Mouse (Mus musculus) kidney, adult 2 months (tissue): ENCODE measurements at regions not wholly inside any gene's neighbourhood (a gene's known extent, or its start where the extent isn't known, plus 50 kb on each side); places are given as distances from the start of the nearest gene placed in this dataset.

ENCODE experiments used
- DNase-seq: peaks from one replicate; pipeline ENCODE4 v3.0.0; 2021
- H3K27ac ChIP-seq: fragments of 200-500 bp; 2 replicates; pipeline ENCODE4 v1.5.1; 2012; ENCODE audit warnings: low read depth, low read length, control low read depth, inconsistent platforms; ENCODE audit not compliant: insufficient read depth
- H3K27me3 ChIP-seq: fragments of 200-500 bp; replicated peaks from 2 replicates; pipeline ENCODE4 v1.6.1; 2012; ENCODE audit warnings: mild to moderate bottlenecking, moderate library complexity, low read length, inconsistent platforms; ENCODE audit not compliant: control insufficient read depth, insufficient read depth
- H3K36me3 ChIP-seq: fragments of 200-500 bp; 2 replicates; pipeline ENCODE4 v1.6.1; 2012; ENCODE audit warnings: mild to moderate bottlenecking, moderate library complexity, low read length, inconsistent platforms; ENCODE audit not compliant: control insufficient read depth, insufficient read depth
- H3K4me1 ChIP-seq: fragments of 200-500 bp; 2 replicates; pipeline ENCODE4 v1.6.1; 2011; ENCODE audit warnings: low read length; ENCODE audit not compliant: control insufficient read depth, insufficient read depth
- H3K4me3 ChIP-seq: fragments of 200-500 bp; 2 replicates; pipeline ENCODE4 v1.5.1; 2011; ENCODE audit warnings: mild to moderate bottlenecking, low read depth, low read length, control low read depth; ENCODE audit not compliant: insufficient read depth
- CTCF ChIP-seq: fragments of 200-500 bp; conservative IDR thresholded peaks from 2 replicates; pipeline ENCODE4 v1.5.1; 2011; ENCODE audit warnings: low read depth, mild to moderate bottlenecking, control low read depth, low read length, moderate library complexity, mixed read lengths; ENCODE audit not compliant: insufficient read depth, insufficient read length
- POLR2A ChIP-seq: fragments of 200-500 bp; IDR thresholded peaks from one replicate; pipeline ENCODE4 v1.6.1; 2011; ENCODE audit warnings: low read depth, low read length, control low read depth
- WGBS: fragments of 180-500 bp; shearing (Covaris S2); methylation state at CpG from one replicate; pipeline ENCODE4 v1.1.7; 2018; 5-methylcytosine and 5-hydroxymethylcytosine counted together

DNA sequence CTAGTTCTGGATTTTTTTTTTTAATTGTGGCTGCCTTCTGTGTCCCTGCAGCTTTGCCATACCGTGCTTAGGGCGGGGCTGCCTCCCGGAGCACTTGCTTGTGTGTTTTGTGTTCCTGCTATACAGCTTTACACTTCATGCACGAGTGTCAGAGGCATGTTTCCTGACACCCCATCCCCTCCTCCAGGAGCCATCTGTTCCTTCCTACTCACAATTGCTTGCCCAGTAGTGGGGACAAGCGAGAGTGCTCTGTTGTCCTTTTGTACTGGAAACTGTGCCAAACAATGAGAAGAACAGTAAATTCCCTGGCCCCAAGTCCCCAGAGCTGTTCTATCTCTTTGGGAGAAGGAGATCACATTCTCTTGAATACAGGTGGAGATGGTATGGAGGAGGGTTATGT lies 53.5 kb downstream of the Csf2 start:
- H3K4me3 ChIP-seq: no peak overlapping the region
- no peak for TF ChIP-seq CTCF
- TF ChIP-seq POLR2A: no peak
- no peaks in the 10 kb centered on the region for H3K4me1 ChIP-seq
- no peaks in the 10 kb centered on the region; the same call in 1 of the 2 replicates for H3K27me3 ChIP-seq
- WGBS: 42% methylated on average over 5 of the region's 5 CpGs
- no peaks in the 10 kb centered on the region for H3K36me3 ChIP-seq
- no peak for DNase-seq
- no peak overlapping the region for H3K27ac ChIP-seq

DNA sequence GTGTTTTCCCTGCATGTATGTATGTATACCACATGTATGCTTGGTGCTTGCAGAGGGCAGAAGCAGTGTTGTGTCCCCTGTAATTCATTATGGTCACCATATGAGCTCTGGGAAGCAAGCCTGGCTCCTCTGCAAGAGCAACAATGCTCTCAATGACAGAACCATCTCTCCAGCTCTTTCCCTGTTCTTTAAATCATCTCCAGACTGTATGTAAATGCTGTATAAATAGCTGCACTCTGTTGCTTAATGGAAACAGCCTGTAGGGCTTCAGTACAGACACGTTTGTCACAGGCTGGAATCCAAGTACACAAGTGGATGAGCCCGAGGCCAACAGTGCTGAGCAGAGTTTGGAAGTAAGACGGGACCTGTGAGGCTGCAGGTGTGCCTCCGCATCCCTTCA lies 54.7 kb downstream of the Csf2 start:
- no peak overlapping the region for H3K4me3 ChIP-seq
- no peaks in the 10 kb centered on the region for H3K36me3 ChIP-seq
- DNase-seq: no peak
- H3K4me1 ChIP-seq: no peaks in the 10 kb centered on the region
- H3K27me3 ChIP-seq: no peaks in the 10 kb centered on the region; the same call in 1 of the 2 replicates
- TF ChIP-seq POLR2A (no peak), CTCF (no peak)
- WGBS: 81% methylated on average over 4 of the region's 4 CpGs
- H3K27ac ChIP-seq: no peak overlapping the region

GRCm38 (mm10) chr11:54192275-54192674 lies 57.2 kb downstream of the Csf2 start:
- no peak for TF ChIP-seq POLR2A
- no peak for TF ChIP-seq CTCF
- Histone ChIP-seq H3K4me3 (no peak overlapping the region), H3K27ac (no peak overlapping the region), H3K27me3 (no peaks in the 10 kb centered on the region), H3K4me1 (no peaks in the 10 kb centered on the region), H3K36me3 (no peaks in the 10 kb centered on the region)
- 94% methylated on average over 4 of the region's 4 CpGs for WGBS
- DNase-seq: no peak

- TF ChIP-seq CTCF (no peak), POLR2A (no peak)
- H3K4me1 ChIP-seq: no peaks in the 10 kb centered on the region
- 81% methylated on average over 1 of the region's 1 CpGs for WGBS
These were observed 61.6 kb downstream of the Csf2 start for GRCm38 (mm10) chr11:54187826-54188225.

DNA sequence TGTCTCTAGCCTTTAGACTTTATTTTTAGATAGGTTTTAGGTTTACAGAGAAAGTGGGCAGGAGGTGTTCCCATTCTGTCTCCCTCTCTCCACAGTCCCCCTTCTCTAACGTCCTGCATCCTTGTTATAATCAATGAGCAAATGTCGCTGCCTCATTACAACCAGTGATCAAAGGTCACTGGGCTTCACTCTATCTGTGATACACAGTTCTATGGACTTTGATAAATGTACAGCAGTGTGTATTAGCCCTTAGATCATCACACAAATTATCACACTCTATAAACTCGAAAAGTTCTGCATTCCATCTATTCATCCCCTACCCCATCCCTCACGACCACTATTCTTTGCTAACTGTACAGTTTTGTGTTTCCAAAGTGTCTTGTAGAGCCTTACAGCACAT lies 62.1 kb downstream of the Csf2 start:
- H3K27me3 ChIP-seq: no peaks in the 10 kb centered on the region
- no peaks in the 10 kb centered on the region for H3K4me1 ChIP-seq
- no peak overlapping the region for H3K27ac ChIP-seq
- no peak for DNase-seq
- H3K36me3 ChIP-seq: no peaks in the 10 kb centered on the region
- 68% methylated on average over 4 of the region's 4 CpGs for WGBS
- TF ChIP-seq POLR2A (no peak), CTCF (no peak)
- no peak overlapping the region for H3K4me3 ChIP-seq

More at GRCm38 (mm10) chr11:54187826-54188225, 61.6 kb downstream of the Csf2 start:
- Histone ChIP-seq H3K4me3 (no peak overlapping the region), H3K27ac (no peak overlapping the region), H3K27me3 (no peaks in the 10 kb centered on the region), H3K36me3 (no peaks in the 10 kb centered on the region)
- DNase-seq: no peak

DNA sequence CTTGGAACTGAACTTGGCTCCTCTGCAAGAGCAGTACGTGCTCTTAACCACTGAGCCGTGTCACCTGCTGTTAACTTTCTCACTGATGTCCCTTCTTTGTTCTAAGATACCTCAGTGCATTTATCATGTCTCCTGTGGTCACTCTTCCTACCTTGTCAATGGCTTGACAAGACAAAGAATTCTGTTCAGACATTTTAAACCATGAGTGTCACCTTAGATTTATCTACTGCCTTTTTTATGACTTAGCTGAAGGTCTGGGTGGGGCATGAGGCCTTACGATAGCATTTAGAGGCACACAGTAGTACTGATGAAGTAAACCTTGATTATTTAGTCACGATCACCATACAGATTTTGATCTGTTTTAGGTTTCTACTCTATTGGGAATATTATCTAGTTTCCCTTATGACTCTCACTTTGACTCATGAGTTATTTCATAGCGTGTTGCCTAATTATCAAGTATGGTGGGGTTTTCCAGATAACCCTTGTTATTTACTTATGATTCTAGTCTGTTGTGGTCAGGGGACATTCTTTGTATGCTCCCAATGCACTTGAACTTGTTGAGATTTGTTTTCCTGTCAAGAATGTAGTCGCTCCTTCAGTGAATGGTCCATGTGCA lies 63.6 kb downstream of the Csf2 start:
- peak; percentile 4 for DNase-seq
- H3K27me3 ChIP-seq: no peaks in the 10 kb centered on the region
- no peak for TF ChIP-seq CTCF
- TF ChIP-seq POLR2A: no peak
- no peaks in the 10 kb centered on the region for H3K4me1 ChIP-seq
- no peak overlapping the region for H3K27ac ChIP-seq
- H3K4me3 ChIP-seq: no peak overlapping the region
- WGBS: 74% methylated on average over 6 of the region's 6 CpGs
- no peaks in the 10 kb centered on the region for H3K36me3 ChIP-seq

GRCm38 (mm10) chr11:54181696-54182323 lies 67.7 kb downstream of the Csf2 start:
- peak overlapping the region; percentile 50 for H3K27ac ChIP-seq
- H3K4me3 ChIP-seq: no peak overlapping the region
- no peaks in the 10 kb centered on the region for H3K27me3 ChIP-seq
- H3K4me1 ChIP-seq: no peaks in the 10 kb centered on the region
- TF ChIP-seq POLR2A (no peak), CTCF (no peak)
- peak; percentile 69 for DNase-seq
- 61% methylated on average over 9 of the region's 9 CpGs for WGBS
- H3K36me3 ChIP-seq: no peaks in the 10 kb centered on the region
